Mouse (Mus musculus) lung, postnatal 10 days (tissue): ENCODE measurements around the gene H6pd.

Experiments
- DNase-seq: peaks from one replicate; pipeline ENCODE4 v3.0.0; 2021

The H6pd gene

GRCm38 (mm10) chr4:149998786-149999509, 9.9 kb downstream of the H6pd start:
- no peak for DNase-seq

- DNase-seq, result no peak
Measured at GRCm38 (mm10) chr4:149997999-149998398, 10.8 kb downstream of the H6pd start.

- peak; percentile 40 for DNase-seq
Measured at GRCm38 (mm10) chr4:149996440-149996839, 12.4 kb downstream of the H6pd start.

- DNase-seq, result no peak
Measured at GRCm38 (mm10) chr4:149995911-149996310, 12.9 kb downstream of the H6pd start.

- DNase-seq, result no peak
Measured at GRCm38 (mm10) chr4:149994218-149994617, 14.6 kb downstream of the H6pd start.

- no peak for DNase-seq
Measured at GRCm38 (mm10) chr4:149992670-149993032, 16.2 kb downstream of the H6pd start.

- no peak for DNase-seq
Measured at GRCm38 (mm10) chr4:149991755-149992669, 16.8 kb downstream of the H6pd start.

- no peak for DNase-seq
Measured at GRCm38 (mm10) chr4:149990954-149991633, 17.7 kb downstream of the H6pd start.

GRCm38 (mm10) chr4:149990212-149990953, 18.4 kb downstream of the H6pd start:
- DNase-seq, result no peak

- peak; percentile 93 for DNase-seq
Measured at GRCm38 (mm10) chr4:149988931-149989556, 19.8 kb downstream of the H6pd start.

GRCm38 (mm10) chr4:149988301-149988700, 20.5 kb downstream of the H6pd start:
- DNase-seq, result no peak

GRCm38 (mm10) chr4:149986671-149987417, 22.0 kb downstream of the H6pd start:
- DNase-seq, result no peak

GRCm38 (mm10) chr4:149983921-149984645, 24.7 kb downstream of the H6pd start:
- no peak for DNase-seq

GRCm38 (mm10) chr4:149982154-149982553, 26.7 kb downstream of the H6pd start:
- no peak for DNase-seq

GRCm38 (mm10) chr4:149979819-149980308, 29.0 kb downstream of the H6pd start:
- DNase-seq, result peak; percentile 87

- no peak for DNase-seq
Measured at GRCm38 (mm10) chr4:149978820-149979219, 30.0 kb downstream of the H6pd start.

GRCm38 (mm10) chr4:149977801-149978544, 30.9 kb downstream of the H6pd start:
- peak; percentile 60 for DNase-seq

- no peak for DNase-seq
Measured at GRCm38 (mm10) chr4:149977181-149977580, 31.6 kb downstream of the H6pd start.

GRCm38 (mm10) chr4:149975730-149976254, 33.0 kb downstream of the H6pd start:
- DNase-seq, result no peak

- no peak for DNase-seq
Measured at GRCm38 (mm10) chr4:149975291-149975690, 33.5 kb downstream of the H6pd start.
